Mouse (Mus musculus): ENCODE measurements at regions not wholly inside any gene's neighbourhood (a gene's known extent, or its start where the extent isn't known, plus 50 kb on each side); places are given as distances from the start of the nearest gene placed in this dataset.

DNA sequence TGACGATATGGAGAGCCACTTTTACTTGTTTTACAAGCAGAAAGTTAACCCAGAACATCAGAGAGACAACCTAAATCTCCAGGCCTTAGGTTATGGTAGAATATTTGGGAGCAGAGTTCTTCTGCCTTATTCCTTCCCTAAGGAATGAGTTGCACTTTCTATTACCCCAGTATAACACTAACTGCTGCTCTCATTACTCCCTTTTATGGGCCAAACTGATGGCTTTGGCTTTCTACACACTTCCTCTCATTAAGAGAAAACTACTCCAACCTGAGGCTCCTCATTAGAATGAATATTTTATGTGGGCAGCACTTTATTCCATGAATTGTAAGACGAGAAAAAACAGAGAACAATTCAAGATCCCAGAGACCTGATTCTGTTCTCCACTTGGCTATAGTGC, 289.0 kb upstream of the Tnc start:
- Histone ChIP-seq H3K27ac (no peak overlapping the region), H3K4me3 (no peak overlapping the region)
- no peak for TF ChIP-seq CTCF (IDR thresholded peaks at IDR 0.05)
- intact Hi-C loops (cut with DNase I) = no loop called here
- no peak for DNase-seq (ENCODE audit: extremely low spot score in 1 of 2, low spot score in 2 of 2)

GRCm38 (mm10) chr4:64330213-64330612, 283.4 kb upstream of the Tnc start:
- no peak overlapping the region for H3K4me3 ChIP-seq
- no peak for DNase-seq (ENCODE audit: extremely low spot score in 1 of 2, low spot score in 2 of 2)
- intact Hi-C loops (cut with DNase I) = no loop called here
- no peak for TF ChIP-seq CTCF (IDR thresholded peaks at IDR 0.05)
- H3K27ac ChIP-seq = no peak overlapping the region

- intact Hi-C loops (cut with DNase I) = no loop called here
- DNase-seq (ENCODE audit: extremely low spot score in 1 of 2, low spot score in 2 of 2) = no peak
- TF ChIP-seq CTCF (IDR thresholded peaks at IDR 0.05) = no peak
- no peak overlapping the region for H3K27ac ChIP-seq
- H3K4me3 ChIP-seq = no peak overlapping the region
Observed at GRCm38 (mm10) chr4:64324391-64324790, 277.6 kb upstream of the Tnc start.

DNA sequence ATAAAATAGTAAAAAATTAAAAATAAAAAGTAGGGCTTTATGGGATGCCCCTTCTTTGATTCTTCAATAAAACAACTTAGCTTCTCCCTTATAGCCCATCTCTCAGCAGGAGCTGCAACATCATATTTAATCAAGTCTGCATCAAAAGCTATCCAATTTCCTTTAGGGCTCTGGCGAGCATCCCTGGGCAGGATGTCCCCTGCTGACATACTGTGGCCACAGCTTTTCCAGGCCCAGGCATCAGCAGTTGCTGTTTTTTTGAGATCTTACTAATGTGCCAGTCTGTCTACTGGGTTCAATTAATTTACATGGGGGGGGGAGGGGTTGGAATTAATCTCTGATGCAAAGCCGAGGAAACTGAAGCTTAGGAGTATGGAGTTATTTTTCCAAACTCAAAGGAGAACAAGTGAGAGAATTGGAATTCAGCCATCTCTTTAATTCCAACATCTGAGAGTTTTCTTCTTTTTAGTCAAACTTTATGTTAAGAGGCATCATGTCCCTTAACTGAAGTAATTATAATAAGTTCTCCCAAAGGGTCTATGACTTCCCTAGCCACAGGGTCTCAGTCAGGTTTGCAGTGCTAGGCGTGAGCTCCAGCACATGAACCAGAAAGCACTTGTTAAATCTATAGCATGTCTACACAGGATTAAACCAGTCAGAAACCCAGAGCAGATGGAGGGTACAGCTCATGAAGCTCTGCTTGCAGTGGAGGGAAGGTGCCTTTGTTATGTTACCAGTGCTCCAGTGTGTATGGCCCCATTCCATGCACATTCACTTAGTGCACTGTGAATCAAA, 269.9 kb upstream of the Tnc start:
- DNase-seq (ENCODE audit: extremely low spot score in 1 of 2, low spot score in 2 of 2) = no peak
- no peak overlapping the region for H3K27ac ChIP-seq
- TF ChIP-seq CTCF (IDR thresholded peaks at IDR 0.05) = no peak
- intact Hi-C loops (cut with DNase I) = no loop called here
- H3K4me3 ChIP-seq = no peak overlapping the region

- no peak overlapping the region for H3K4me3 ChIP-seq
- TF ChIP-seq CTCF (IDR thresholded peaks at IDR 0.05) = no peak
- no peak for DNase-seq (ENCODE audit: extremely low spot score in 1 of 2, low spot score in 2 of 2)
- intact Hi-C loops (cut with DNase I) = no loop called here
- H3K27ac ChIP-seq = no peak overlapping the region
Observed at GRCm38 (mm10) chr4:64296941-64297340, 250.1 kb upstream of the Tnc start.

- TF ChIP-seq CTCF (IDR thresholded peaks at IDR 0.05) = no peak
- no peak overlapping the region for H3K4me3 ChIP-seq
- DNase-seq (ENCODE audit: extremely low spot score in 1 of 2, low spot score in 2 of 2) = peak; percentile 18 to 25
- intact Hi-C loops (cut with DNase I) = loop anchor here (5.0 kb wide), 1 partner anchor 235 kb away; the partner anchor contains the start of gene Tnc
- peak overlapping the region; percentile 21; the same call in 1 of the 2 replicates for H3K27ac ChIP-seq
Observed at GRCm38 (mm10) chr4:64282471-64282870, 235.7 kb upstream of the Tnc start.

GRCm38 (mm10) chr4:64276980-64277379, 230.2 kb upstream of the Tnc start:
- no peak overlapping the region for H3K27ac ChIP-seq
- TF ChIP-seq CTCF (IDR thresholded peaks at IDR 0.05) = no peak
- intact Hi-C loops (cut with DNase I) = no loop called here
- no peak for DNase-seq (ENCODE audit: extremely low spot score in 1 of 2, low spot score in 2 of 2)
- no peak overlapping the region for H3K4me3 ChIP-seq

DNA sequence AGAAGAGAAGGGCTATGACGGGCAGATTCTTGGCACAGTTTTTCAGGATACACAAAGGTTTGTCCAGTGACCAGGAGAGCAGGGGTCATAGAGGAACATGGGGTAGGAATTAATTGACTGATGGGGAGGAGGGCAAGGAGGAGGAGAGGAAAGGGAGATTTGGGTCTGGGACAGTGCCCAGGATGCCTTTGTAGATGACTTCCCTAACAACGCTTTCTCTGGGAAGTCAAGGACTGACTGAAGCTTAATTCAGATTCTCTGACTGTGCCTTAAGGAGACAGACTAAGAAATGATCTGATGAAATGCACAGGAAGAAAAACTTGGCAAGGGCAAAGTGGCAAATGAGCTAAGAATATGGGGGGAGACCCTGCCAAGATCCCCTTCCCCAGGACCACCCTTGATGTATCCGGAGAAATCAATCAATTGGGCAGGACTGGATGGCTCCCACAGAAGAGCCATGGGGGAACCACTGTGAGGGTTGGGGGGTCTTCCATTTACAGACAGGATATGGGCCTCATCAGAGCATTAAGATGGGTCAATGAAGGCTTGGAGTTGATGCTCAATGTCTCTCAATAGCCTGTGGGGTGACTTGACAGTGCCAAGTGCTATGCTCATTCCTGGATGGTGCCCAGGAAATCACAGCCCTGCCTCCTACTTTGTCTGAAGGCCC, 227.6 kb upstream of the Tnc start:
- intact Hi-C loops (cut with DNase I) = no loop called here
- no peak for DNase-seq (ENCODE audit: extremely low spot score in 1 of 2, low spot score in 2 of 2)
- no peak overlapping the region for H3K27ac ChIP-seq
- H3K4me3 ChIP-seq = no peak overlapping the region
- TF ChIP-seq CTCF (IDR thresholded peaks at IDR 0.05) = no peak

DNA sequence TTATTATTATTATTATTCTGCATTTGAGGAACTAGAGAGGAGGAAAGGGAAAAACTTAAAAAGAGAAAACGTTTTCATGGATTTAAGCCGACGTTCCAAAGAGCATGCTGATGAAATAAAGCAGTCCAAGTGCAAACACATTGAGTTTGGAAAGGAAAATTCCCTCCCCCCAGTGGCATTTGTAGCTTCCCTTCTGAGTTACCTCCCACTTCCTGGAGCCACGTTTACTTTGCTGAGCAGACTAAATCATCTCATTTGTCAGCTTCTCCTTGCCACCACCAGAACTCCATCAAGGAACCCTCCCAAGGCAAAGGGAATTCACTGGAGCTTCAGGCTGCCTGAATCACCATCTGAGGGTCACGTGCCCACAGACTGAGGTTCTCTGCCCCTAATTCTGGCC, 223.0 kb upstream of the Tnc start:
- intact Hi-C loops (cut with DNase I) = no loop called here
- Histone ChIP-seq H3K4me3 (no peak overlapping the region), H3K27ac (no peak overlapping the region)
- TF ChIP-seq CTCF (IDR thresholded peaks at IDR 0.05) = no peak
- no peak for DNase-seq (ENCODE audit: extremely low spot score in 1 of 2, low spot score in 2 of 2)

DNA sequence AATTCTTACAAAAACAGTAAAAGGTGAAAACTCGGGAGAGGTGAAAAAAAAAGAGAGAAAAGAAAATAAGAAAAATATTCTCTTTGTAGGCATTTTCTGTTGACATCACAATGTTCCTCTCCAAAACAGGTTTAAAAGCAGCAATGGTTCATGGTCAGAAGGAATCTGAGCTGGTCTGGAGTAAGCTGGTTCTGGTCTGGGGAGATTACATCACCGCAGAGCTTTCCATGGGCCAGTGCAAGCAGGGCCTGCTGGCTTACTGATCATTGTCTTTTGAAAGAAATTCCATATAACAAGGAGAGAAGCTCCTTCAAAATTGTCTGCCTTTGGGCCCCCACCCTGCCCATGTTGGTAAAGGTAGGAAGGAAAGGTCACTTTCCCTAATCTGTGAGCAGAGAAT, 222.3 kb upstream of the Tnc start:
- TF ChIP-seq CTCF (IDR thresholded peaks at IDR 0.05) = no peak
- DNase-seq (ENCODE audit: extremely low spot score in 1 of 2, low spot score in 2 of 2) = no peak
- intact Hi-C loops (cut with DNase I) = no loop called here
- Histone ChIP-seq H3K27ac (no peak overlapping the region), H3K4me3 (no peak overlapping the region)

DNA sequence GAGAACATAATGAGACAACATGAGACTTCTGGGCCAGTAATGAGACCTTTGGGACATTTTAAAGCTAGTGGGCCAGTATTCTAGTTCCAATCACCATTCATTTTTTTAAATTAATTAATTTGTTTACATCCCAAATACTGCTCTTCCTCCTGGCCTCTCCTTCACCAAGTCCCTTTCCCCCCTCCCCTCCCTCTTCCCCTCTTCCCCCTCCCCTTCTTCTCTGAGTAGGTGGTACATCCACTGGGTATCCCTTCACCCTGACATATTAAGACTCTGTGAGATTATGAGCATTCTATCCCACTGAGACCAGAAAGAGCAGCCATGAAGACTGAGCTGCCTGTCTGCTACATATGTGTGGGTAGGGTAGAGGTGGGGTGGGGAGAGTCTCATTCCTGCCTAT, 213.7 kb upstream of the Tnc start:
- Histone ChIP-seq H3K4me3 (no peak overlapping the region), H3K27ac (no peak overlapping the region)
- no peak for DNase-seq (ENCODE audit: extremely low spot score in 1 of 2, low spot score in 2 of 2)
- intact Hi-C loops (cut with DNase I) = no loop called here
- TF ChIP-seq CTCF (IDR thresholded peaks at IDR 0.05) = no peak

DNA sequence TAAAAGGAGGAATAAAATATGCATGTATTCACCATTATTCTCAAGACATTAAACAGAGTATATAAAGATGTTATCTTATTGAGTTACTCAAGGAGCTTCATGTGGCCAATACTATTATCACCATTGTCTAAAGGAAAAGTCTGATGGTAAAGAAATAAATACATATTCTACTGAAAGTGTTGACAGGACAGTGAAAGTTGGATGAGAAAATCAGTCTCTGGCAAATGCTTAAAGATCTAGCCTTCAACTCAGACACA, 213.3 kb upstream of the Tnc start:
- TF ChIP-seq CTCF (IDR thresholded peaks at IDR 0.05) = no peak
- DNase-seq (ENCODE audit: extremely low spot score in 1 of 2, low spot score in 2 of 2) = no peak
- intact Hi-C loops (cut with DNase I) = no loop called here
- Histone ChIP-seq H3K4me3 (no peak overlapping the region), H3K27ac (no peak overlapping the region)
